Comparison of ENCODE assay signal across 24 mouse cellular contexts in genomic region chr14:32105663-32106062, GRCm38 (mm10). TPM values are rescaled to one million over a fixed set of nuclear protein-coding genes. Genes with fewer than 3 reads are reported as not detected.
DNase-seq lines count a peak whose midpoint lies in the region; ATAC-seq and TF ChIP-seq lines count a peak whose summit lies in the region.
"Had no signal": no experiment of that assay in that cellular context is flagged by ENCODE, and none has a peak within 500 bp of the region (broad histone marks: within the 10 kb centered on the region; RNA-seq: fewer than 3 reads in every experiment).

No protein-coding gene starts in this region.

- ATAC-seq in forebrain, embryonic 11.5 days (replicated peaks; ENCODE audit: low FRiP score): no peak
- no peak for ATAC-seq in forebrain, embryonic 13.5 days
- ATAC-seq in G1E (ENCODE audit: extremely low read depth, insufficient number of reproducible peaks, low FRiP score, poor library complexity, severe bottlenecking): peak; percentile 77
- ATAC-seq in kidney, embryonic 15.5 days (replicated peaks; ENCODE audit: low FRiP score): no peak; the same call in 1 of the 2 replicates
- ATAC-seq in erythroid progenitor cell, adult 5-6 weeks (replicated peaks; ENCODE audit: low FRiP score, poor library complexity, severe bottlenecking): no peak
- ATAC-seq: intestine, embryonic 15.5 days; liver, embryonic 12.5 days; midbrain, embryonic 15.5 days had no signal

- TF ChIP-seq CTCF in CH12.LX (conservative IDR thresholded peaks at IDR 0.05 in 1 of 2, IDR thresholded peaks at IDR 0.05 in 1 of 2; ENCODE audit: low read depth in 2 of 2, low read length in 2 of 2) (no peak), G1E (IDR thresholded peaks at IDR 0.05; ENCODE audit: low read depth, low read length) (no peak)

- TF ChIP-seq RAD21 in CH12.LX (IDR thresholded peaks at IDR 0.05; ENCODE audit: low read depth, low read length): no peak

- TF ChIP-seq POLR2A in CH12.LX (IDR thresholded peaks at IDR 0.05; ENCODE audit: low read depth, low read length): no peak

- H3K9ac ChIP-seq in forebrain, embryonic 11.5 days (ENCODE audit: low read length): no peak overlapping the region
- H3K9ac ChIP-seq in forebrain, embryonic 13.5 days: no peak overlapping the region
- no peak overlapping the region for H3K9ac ChIP-seq in CH12.LX (ENCODE audit: insufficient read depth, low read depth)
- no peak overlapping the region for H3K9ac ChIP-seq in kidney, embryonic 15.5 days
- H3K9ac ChIP-seq: embryonic facial prominence, embryonic 12.5 days; hindbrain, embryonic 12.5 days; intestine, embryonic 15.5 days; liver, embryonic 12.5 days; lung, embryonic 14.5 days; midbrain, embryonic 15.5 days had no signal

- H3K4me1 ChIP-seq in forebrain, embryonic 11.5 days (replicated peaks; ENCODE audit: control insufficient read depth, insufficient read depth, low read length): no peaks in the 10 kb centered on the region
- H3K4me1 ChIP-seq in forebrain, embryonic 13.5 days: no peaks in the 10 kb centered on the region
- peaks cover 0 to 9% of the 10 kb centered on the region in 2 experiments; a peak in 2 of 4 replicates for H3K4me1 ChIP-seq in CH12.LX (ENCODE audit: control insufficient read depth in 1 of 2, insufficient read depth in 2 of 2)
- H3K4me1 ChIP-seq in G1E (ENCODE audit: insufficient read depth, low read depth, low read length): peaks cover 22% of the 10 kb centered on the region
- peaks cover 3% of the 10 kb centered on the region; the same call in 1 of the 2 replicates for H3K4me1 ChIP-seq in kidney, embryonic 15.5 days
- H3K4me1 ChIP-seq: embryonic facial prominence, embryonic 12.5 days; hindbrain, embryonic 12.5 days; intestine, embryonic 15.5 days; liver, embryonic 12.5 days; midbrain, embryonic 15.5 days had no signal

- H3K4me3 ChIP-seq in forebrain, embryonic 11.5 days (ENCODE audit: low read depth, low read length): no peak overlapping the region
- H3K4me3 ChIP-seq in forebrain, embryonic 13.5 days: no peak overlapping the region
- H3K4me3 ChIP-seq in CH12.LX (replicated peaks in 1 of 3; ENCODE audit: low read depth in 2 of 3, low read length in 2 of 3, poor library complexity in 1 of 3) (no peak overlapping the region), G1E (ENCODE audit: low read depth, low read length) (peak overlapping the region; percentile 20; the same call in 1 of the 2 replicates)
- H3K4me3 ChIP-seq in kidney, embryonic 15.5 days (replicated peaks): no peak overlapping the region
- H3K4me3 ChIP-seq: embryonic facial prominence, embryonic 12.5 days; heart, adult 2 months; hindbrain, embryonic 12.5 days; intestine, embryonic 15.5 days; layer of hippocampus, adult 2 months; liver, embryonic 12.5 days; megakaryocyte, embryonic 14.5 days; midbrain, embryonic 15.5 days had no signal

- no peak overlapping the region for H3K27ac ChIP-seq in forebrain, embryonic 11.5 days (ENCODE audit: low read depth, low read length)
- H3K27ac ChIP-seq in forebrain, embryonic 13.5 days: no peak overlapping the region
- no peak overlapping the region for H3K27ac ChIP-seq in CH12.LX (ENCODE audit: insufficient read depth, low read depth)
- 0 out of 2 replicates have a peak overlapping the region, but pooled peaks have one; percentile 54 for H3K27ac ChIP-seq in kidney, embryonic 15.5 days
- H3K27ac ChIP-seq: embryonic facial prominence, embryonic 12.5 days; heart, adult 2 months; hindbrain, embryonic 12.5 days; intestine, embryonic 15.5 days; layer of hippocampus, adult 2 months; liver, embryonic 12.5 days; midbrain, embryonic 15.5 days had no signal

- DNase-seq in forebrain, embryonic 11.5 days (ENCODE audit: low spot score): peak; percentile 21
- DNase-seq in CH12.LX (ENCODE audit: extremely low read depth) (no peak), G1E (ENCODE audit: low spot score) (peak; percentile 60)
- no peak for DNase-seq in left cerebral cortex, adult 9 months (ENCODE audit: low spot score in 2 of 2)
- DNase-seq: adrenal gland, postnatal 10 days; heart, adult 2 months; heart, postnatal 10 days; lung, embryonic 14.5 days; spleen, adult 18-20 months; thymus, adult 18-20 months had no signal

- no peaks in the 10 kb centered on the region for H3K27me3 ChIP-seq in forebrain, embryonic 11.5 days (ENCODE audit: control insufficient read depth, insufficient read depth, low read length)
- no peaks in the 10 kb centered on the region for H3K27me3 ChIP-seq in forebrain, embryonic 13.5 days
- H3K27me3 ChIP-seq in CH12.LX (replicated peaks) (no peaks in the 10 kb centered on the region), G1E (ENCODE audit: insufficient read depth, low read length) (no peaks in the 10 kb centered on the region)
- no peaks in the 10 kb centered on the region for H3K27me3 ChIP-seq in kidney, embryonic 15.5 days
- H3K27me3 ChIP-seq: embryonic facial prominence, embryonic 12.5 days; hindbrain, embryonic 12.5 days; intestine, embryonic 15.5 days; liver, embryonic 12.5 days; midbrain, embryonic 15.5 days had no signal

- H3K4me2 ChIP-seq in forebrain, embryonic 11.5 days (ENCODE audit: low read depth, low read length, severe bottlenecking): no peak overlapping the region
- no peak overlapping the region for H3K4me2 ChIP-seq in forebrain, embryonic 13.5 days
- H3K4me2 ChIP-seq in CH12.LX (ENCODE audit: insufficient read depth, low read depth, poor library complexity, severe bottlenecking): no peak overlapping the region
- H3K4me2 ChIP-seq in kidney, embryonic 15.5 days: no peak overlapping the region
- H3K4me2 ChIP-seq: embryonic facial prominence, embryonic 12.5 days; hindbrain, embryonic 12.5 days; intestine, embryonic 15.5 days; liver, embryonic 12.5 days; lung, embryonic 14.5 days; midbrain, embryonic 15.5 days had no signal

- no peak for TF ChIP-seq EP300 in CH12.LX (IDR thresholded peaks at IDR 0.05; ENCODE audit: low read length)

- H3K36me3 ChIP-seq in forebrain, embryonic 11.5 days (ENCODE audit: control insufficient read depth, insufficient read depth, low read length): no peaks in the 10 kb centered on the region; the same call in 1 of the 2 replicates
- peaks cover 24% of the 10 kb centered on the region for H3K36me3 ChIP-seq in forebrain, embryonic 13.5 days (ENCODE audit: poor library complexity, severe bottlenecking)
- H3K36me3 ChIP-seq in CH12.LX (replicated peaks in 1 of 2; ENCODE audit: control insufficient read depth in 1 of 2, insufficient read depth in 1 of 2, low read length in 1 of 2): peaks cover 12 to 38% of the 10 kb centered on the region in 2 experiments
- H3K36me3 ChIP-seq in G1E (replicated peaks): peaks cover 38% of the 10 kb centered on the region
- peaks cover 27% of the 10 kb centered on the region for H3K36me3 ChIP-seq in kidney, embryonic 15.5 days
- H3K36me3 ChIP-seq: midbrain, embryonic 15.5 days had no signal

- 74% methylated on average over 7 of the region's 7 CpGs for WGBS in forebrain, embryonic 11.5 days
- 70% methylated on average over 7 of the region's 7 CpGs for WGBS in forebrain, embryonic 13.5 days
- WGBS in kidney, embryonic 15.5 days: 48% methylated on average over 7 of the region's 7 CpGs

- in situ Hi-C loops in CH12.LX (cut with MboI; ENCODE audit: low pct_ligation_motif_present, low pct_unique_long_range_greater_than_20kb, low sequenced_read_pairs): no loop called here

- no peaks in the 10 kb centered on the region for H3K9me3 ChIP-seq in forebrain, embryonic 11.5 days (ENCODE audit: control insufficient read depth, low read length)
- no peaks in the 10 kb centered on the region for H3K9me3 ChIP-seq in forebrain, embryonic 13.5 days (replicated peaks)
- H3K9me3 ChIP-seq in CH12.LX (replicated peaks; ENCODE audit: low read length) (peaks cover under 1% of the 10 kb centered on the region), G1E (replicated peaks) (no peaks in the 10 kb centered on the region)
- H3K9me3 ChIP-seq in kidney, embryonic 15.5 days (replicated peaks): no peaks in the 10 kb centered on the region
- H3K9me3 ChIP-seq: embryonic facial prominence, embryonic 12.5 days; hindbrain, embryonic 12.5 days; intestine, embryonic 15.5 days; liver, embryonic 12.5 days; megakaryocyte, embryonic 14.5 days; midbrain, embryonic 15.5 days had no signal

- H3K79me2 ChIP-seq in CH12.LX (replicated peaks; ENCODE audit: control insufficient read depth, extremely low read depth, insufficient read depth, poor library complexity, severe bottlenecking): no peaks in the 10 kb centered on the region

- dilution Hi-C loops in CH12.LX (cut with MboI; ENCODE audit: extremely low pct_ligation_motif_present, extremely low pct_unique_long_range_greater_than_20kb, low sequenced_read_pairs): no loop called here

RNA-seq across cellular contexts. Expression of gene Dph3, which starts 20.1 kb away (rescaled TPM):
- polyA plus RNA-seq in forebrain, embryonic 11.5 days (2014; fragmentation: Nextera tagmentation; extraction: Ambion mirVana): 97.7 and 99.9 TPM in 2 replicates
- 88.1 and 88.8 TPM in 2 replicates for polyA plus RNA-seq in forebrain, embryonic 13.5 days (2015; fragmentation: Nextera tagmentation; extraction: Ambion mirVana)
- total RNA-seq in CH12.LX (2012; rRNA removed) (75.7 and 84.1 TPM in 2 replicates), CH12.LX (2014; rRNA removed) (125 and 137 TPM in 2 replicates), G1E (2014; fragmentation: Nextera tagmentation) (68.0 and 88.7 TPM in 2 replicates), G1E (2017) (67.3 and 70.3 TPM in 2 replicates)
- polyA plus RNA-seq in CH12.LX (2012; ENCODE audit: insufficient read length, low read depth) (92.9 and 94.2 TPM in 2 replicates), G1E (2012) (17.5 and 26.1 TPM in 2 replicates)
- polyA plus RNA-seq in kidney, embryonic 15.5 days (2015; fragmentation: Nextera tagmentation; extraction: Ambion mirVana): 92.9 and 109 TPM in 2 replicates
- total RNA-seq in erythroid progenitor cell, adult 5-6 weeks (2015; ENCODE audit: low replicate concordance): 33.1 and 67.8 TPM in 2 replicates
- total RNA-seq in erythroid progenitor cell, adult 5-6 weeks (2017; ENCODE audit: low replicate concordance): 9.1 and 12.5 TPM in 2 replicates

RNA-seq across cellular contexts. Expression of gene Oxnad1, which starts 20.5 kb away (rescaled TPM):
- 20.2 and 20.7 TPM in 2 replicates for polyA plus RNA-seq in forebrain, embryonic 11.5 days (2014; fragmentation: Nextera tagmentation; extraction: Ambion mirVana)
- 20.8 and 26.0 TPM in 2 replicates for polyA plus RNA-seq in forebrain, embryonic 13.5 days (2015; fragmentation: Nextera tagmentation; extraction: Ambion mirVana)
- total RNA-seq in CH12.LX (2012; rRNA removed): 44.5 and 47.6 TPM in 2 replicates
- 109 and 111 TPM in 2 replicates for total RNA-seq in CH12.LX (2014; rRNA removed)
- polyA plus RNA-seq in CH12.LX (2012; ENCODE audit: insufficient read length, low read depth): 64.5 and 77.7 TPM in 2 replicates
- total RNA-seq in G1E (2014; fragmentation: Nextera tagmentation): 28.3 and 36.0 TPM in 2 replicates
- total RNA-seq in G1E (2017): 53.5 and 61.3 TPM in 2 replicates
- 8.1 and 13.0 TPM in 2 replicates for polyA plus RNA-seq in G1E (2012)
- polyA plus RNA-seq in kidney, embryonic 15.5 days (2015; fragmentation: Nextera tagmentation; extraction: Ambion mirVana): 38.7 and 42.2 TPM in 2 replicates
- 3.6 and 10.5 TPM in 2 replicates for total RNA-seq in erythroid progenitor cell, adult 5-6 weeks (2015; ENCODE audit: low replicate concordance)
- total RNA-seq in erythroid progenitor cell, adult 5-6 weeks (2017; ENCODE audit: low replicate concordance): 9.8 and 26.6 TPM in 2 replicates

RNA-seq across cellular contexts. Expression of gene Msmb, which starts 36.2 kb away (rescaled TPM):
- not detected in 2 replicates for polyA plus RNA-seq in forebrain, embryonic 11.5 days (2014; fragmentation: Nextera tagmentation; extraction: Ambion mirVana)
- not detected in 2 replicates for polyA plus RNA-seq in forebrain, embryonic 13.5 days (2015; fragmentation: Nextera tagmentation; extraction: Ambion mirVana)
- not detected in 2 replicates for total RNA-seq in CH12.LX (2012; rRNA removed)
- not detected in 2 replicates for total RNA-seq in CH12.LX (2014; rRNA removed)
- not detected in 2 replicates for polyA plus RNA-seq in CH12.LX (2012; ENCODE audit: insufficient read length, low read depth)
- total RNA-seq in G1E (2014; fragmentation: Nextera tagmentation): 2.1 TPM in 1 of 2 replicates, not detected in the other
- total RNA-seq in G1E (2017): 0.41 and 0.44 TPM in 2 replicates
- polyA plus RNA-seq in G1E (2012): not detected in 2 replicates
- polyA plus RNA-seq in kidney, embryonic 15.5 days (2015; fragmentation: Nextera tagmentation; extraction: Ambion mirVana): not detected in 2 replicates
- total RNA-seq in erythroid progenitor cell, adult 5-6 weeks (2015; ENCODE audit: low replicate concordance): not detected in 2 replicates
- not detected in 2 replicates for total RNA-seq in erythroid progenitor cell, adult 5-6 weeks (2017; ENCODE audit: low replicate concordance)
- total RNA-seq: adrenal gland, postnatal 10 days; gastrocnemius, adult 8-10 months; heart, adult 2 months; heart, postnatal 10 days; layer of hippocampus, adult 2 months; left cerebral cortex, adult 18-20 months had no signal
- polyA plus RNA-seq: embryonic facial prominence, embryonic 12.5 days; heart, adult 2 months; hindbrain, embryonic 12.5 days; intestine, embryonic 15.5 days; limb, embryonic 11.5 days; lung, embryonic 14.5 days; midbrain, embryonic 15.5 days; stomach, embryonic 14.5 days had no signal

RNA-seq across cellular contexts. Expression of gene Ncoa4, which starts 54.0 kb away (rescaled TPM):
- 102 and 105 TPM in 2 replicates for polyA plus RNA-seq in forebrain, embryonic 11.5 days (2014; fragmentation: Nextera tagmentation; extraction: Ambion mirVana)
- 81.6 and 88.4 TPM in 2 replicates for polyA plus RNA-seq in forebrain, embryonic 13.5 days (2015; fragmentation: Nextera tagmentation; extraction: Ambion mirVana)
- total RNA-seq in CH12.LX (2012; rRNA removed): 41.6 and 47.6 TPM in 2 replicates
- 102 and 109 TPM in 2 replicates for total RNA-seq in CH12.LX (2014; rRNA removed)
- polyA plus RNA-seq in CH12.LX (2012; ENCODE audit: insufficient read length, low read depth): 59.3 and 63.9 TPM in 2 replicates
- 197 and 228 TPM in 2 replicates for total RNA-seq in G1E (2014; fragmentation: Nextera tagmentation)
- 256 and 288 TPM in 2 replicates for total RNA-seq in G1E (2017)
- polyA plus RNA-seq in G1E (2012): 6.6 and 6.8 TPM in 2 replicates
- 107 and 110 TPM in 2 replicates for polyA plus RNA-seq in kidney, embryonic 15.5 days (2015; fragmentation: Nextera tagmentation; extraction: Ambion mirVana)
- 292 and 362 TPM in 2 replicates for total RNA-seq in erythroid progenitor cell, adult 5-6 weeks (2015; ENCODE audit: low replicate concordance)
- total RNA-seq in erythroid progenitor cell, adult 5-6 weeks (2017; ENCODE audit: low replicate concordance): 249 and 315 TPM in 2 replicates

Comparison
In these comparisons a context has a peak if more than half of its experiments do, and no peak if none do; other contexts are left out.
1. DNase-seq: peak in forebrain, embryonic 11.5 days (single experiment) and G1E (single experiment); none in CH12.LX (single experiment) and left cerebral cortex, adult 9 months (0 of 2).